Mouse (Mus musculus) stomach, embryonic 15.5 days (tissue): ENCODE results near the gene Psma6. TPM values are rescaled to one million over a fixed set of nuclear protein-coding genes. Genes with fewer than 3 reads are reported as not detected.
A peak's percentile ranks its signal among the peaks of the same experiment; 100 is the strongest.

Experiments used
- ATAC-seq: fragments of 200-750 bp; cut with Nextera tagmentation; 2 replicates; pipeline ENCODE4 v1.8.0; 2017; ENCODE audit warnings: low read depth, moderate number of reproducible peaks, moderate TSS enrichment; ENCODE audit not compliant: insufficient read depth, low FRiP score
- H3K27ac ChIP-seq: fragments of 300-500 bp; sonication (generic); 2 replicates; pipeline ENCODE4 v1.5.1; 2015; ENCODE audit warnings: mild to moderate bottlenecking, inconsistent platforms
- H3K27me3 ChIP-seq: fragments of 300-500 bp; sonication (generic); replicated peaks from 2 replicates; pipeline ENCODE4 v1.6.1; 2015; ENCODE audit warnings: inconsistent platforms
- H3K36me3 ChIP-seq: fragments of 300-500 bp; sonication (generic); 2 replicates; pipeline ENCODE4 v1.6.1; 2015; ENCODE audit warnings: inconsistent platforms
- H3K4me1 ChIP-seq: fragments of 300-500 bp; sonication (generic); 2 replicates; pipeline ENCODE4 v1.6.1; 2015; ENCODE audit warnings: inconsistent platforms
- H3K4me2 ChIP-seq: fragments of 300-500 bp; sonication (generic); 2 replicates; pipeline ENCODE4 v1.6.1; 2015; ENCODE audit warnings: mild to moderate bottlenecking, inconsistent platforms
- H3K4me3 ChIP-seq: fragments of 300-500 bp; sonication (generic); replicated peaks from 2 replicates; pipeline ENCODE4 v1.5.1; 2015; ENCODE audit warnings: inconsistent platforms
- H3K9ac ChIP-seq: fragments of 300-500 bp; sonication (generic); 2 replicates; pipeline ENCODE4 v1.6.1; 2015; ENCODE audit warnings: inconsistent platforms
- H3K9me3 ChIP-seq: fragments of 300-500 bp; sonication (generic); 2 replicates; pipeline ENCODE4 v1.6.1; 2016; ENCODE audit warnings: inconsistent platforms
- WGBS: fragments of 180-500 bp; shearing (Covaris S2); methylation state at CpG from one replicate; pipeline ENCODE4 v1.1.7; 2015; 5-methylcytosine and 5-hydroxymethylcytosine counted together
- polyA plus RNA-seq: library from polyadenylated mRNA; unstranded; fragments of >200 nt; fragmentation: Nextera tagmentation; extraction: Ambion mirVana; gene quantifications from 2 replicates; pipeline ENCODE4 v1.2.1, GENCODE M21; 2015

Psma6 gene
- polyA plus RNA-seq, 1 experiment from 2014 or later: 392 TPM

GRCm38 (mm10) chr12:55460900-55461299 lies 76.9 kb downstream of the Psma6 start:
- H3K27me3 ChIP-seq: no peaks in the 10 kb centered on the region
- WGBS: 45% methylated on average over 4 of the region's 4 CpGs
- ATAC-seq: no peak
- H3K4me1 ChIP-seq: peaks cover 38% of the 10 kb centered on the region
- H3K36me3 ChIP-seq: no peaks in the 10 kb centered on the region
- no peaks in the 10 kb centered on the region for H3K9me3 ChIP-seq
- H3K4me3 ChIP-seq: no peak overlapping the region
- peak overlapping the region; percentile 78 for H3K27ac ChIP-seq
- H3K9ac ChIP-seq: no peak overlapping the region
- no peak overlapping the region for H3K4me2 ChIP-seq

DNA sequence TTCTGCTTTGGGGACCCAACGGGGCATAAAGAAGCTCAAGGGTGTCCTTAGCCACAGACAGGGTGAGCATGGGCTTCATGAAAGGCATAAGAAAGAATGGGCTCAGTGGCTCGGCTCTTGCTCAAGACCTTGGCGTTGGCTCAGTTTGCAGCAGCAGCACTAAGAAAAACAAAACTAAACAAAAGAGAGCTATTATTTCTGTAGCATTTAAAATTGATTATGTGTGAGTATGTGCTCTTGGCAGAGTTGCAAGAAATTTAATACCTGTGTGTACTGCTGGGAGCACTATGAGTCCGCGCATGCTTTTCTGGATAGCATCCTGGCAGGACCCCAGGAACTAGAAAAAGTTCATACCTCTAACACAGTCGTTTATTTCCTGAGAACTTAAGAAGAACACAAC lies 77.7 kb downstream of the Psma6 start:
- Histone ChIP-seq H3K27me3 (no peaks in the 10 kb centered on the region), H3K4me1 (peaks cover 43% of the 10 kb centered on the region), H3K27ac (peak overlapping the region; percentile 78), H3K9ac (no peak overlapping the region), H3K36me3 (no peaks in the 10 kb centered on the region), H3K9me3 (no peaks in the 10 kb centered on the region), H3K4me3 (no peak overlapping the region), H3K4me2 (0 out of 2 replicates have a peak overlapping the region, but pooled peaks have one; percentile 24)
- peak; percentile 36; the same call in 1 of the 2 replicates for ATAC-seq
- 37% methylated on average over 6 of the region's 6 CpGs for WGBS

DNA sequence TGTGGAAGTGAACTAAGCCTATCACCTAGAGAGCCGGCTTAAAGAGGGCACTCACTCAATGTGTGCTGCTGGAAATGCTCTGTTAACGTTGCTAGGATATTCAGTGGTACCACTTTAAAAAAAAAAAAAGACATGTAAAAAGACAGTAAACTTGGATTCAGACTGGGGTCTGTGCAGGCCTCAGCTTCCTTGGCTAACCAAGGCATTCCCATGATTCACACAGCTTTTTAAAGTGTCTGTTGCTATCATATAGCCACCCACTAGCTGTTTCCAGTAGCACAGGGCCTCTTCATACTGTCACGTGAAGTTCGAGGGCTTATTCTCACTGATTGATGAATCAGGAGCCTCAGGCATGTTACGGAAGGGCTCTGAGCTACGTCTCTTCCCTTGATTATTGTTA lies 78.4 kb downstream of the Psma6 start:
- Histone ChIP-seq H3K27me3 (no peaks in the 10 kb centered on the region), H3K9ac (no peak overlapping the region), H3K4me1 (peaks cover 43% of the 10 kb centered on the region), H3K4me3 (no peak overlapping the region), H3K4me2 (no peak overlapping the region; the same call in 1 of the 2 replicates), H3K36me3 (no peaks in the 10 kb centered on the region), H3K27ac (peak overlapping the region; percentile 78), H3K9me3 (no peaks in the 10 kb centered on the region)
- 47% methylated on average over 6 of the region's 6 CpGs for WGBS
- no peak for ATAC-seq

GRCm38 (mm10) chr12:55463087-55463486 lies 79.1 kb downstream of the Psma6 start:
- Histone ChIP-seq H3K4me2 (no peak overlapping the region), H3K27me3 (no peaks in the 10 kb centered on the region), H3K4me1 (peaks cover 43% of the 10 kb centered on the region), H3K9ac (no peak overlapping the region), H3K9me3 (no peaks in the 10 kb centered on the region), H3K27ac (0 out of 2 replicates have a peak overlapping the region, but pooled peaks have one; percentile 12), H3K36me3 (no peaks in the 10 kb centered on the region), H3K4me3 (no peak overlapping the region)
- 84% methylated on average over 5 of the region's 5 CpGs for WGBS
- ATAC-seq: no peak

DNA sequence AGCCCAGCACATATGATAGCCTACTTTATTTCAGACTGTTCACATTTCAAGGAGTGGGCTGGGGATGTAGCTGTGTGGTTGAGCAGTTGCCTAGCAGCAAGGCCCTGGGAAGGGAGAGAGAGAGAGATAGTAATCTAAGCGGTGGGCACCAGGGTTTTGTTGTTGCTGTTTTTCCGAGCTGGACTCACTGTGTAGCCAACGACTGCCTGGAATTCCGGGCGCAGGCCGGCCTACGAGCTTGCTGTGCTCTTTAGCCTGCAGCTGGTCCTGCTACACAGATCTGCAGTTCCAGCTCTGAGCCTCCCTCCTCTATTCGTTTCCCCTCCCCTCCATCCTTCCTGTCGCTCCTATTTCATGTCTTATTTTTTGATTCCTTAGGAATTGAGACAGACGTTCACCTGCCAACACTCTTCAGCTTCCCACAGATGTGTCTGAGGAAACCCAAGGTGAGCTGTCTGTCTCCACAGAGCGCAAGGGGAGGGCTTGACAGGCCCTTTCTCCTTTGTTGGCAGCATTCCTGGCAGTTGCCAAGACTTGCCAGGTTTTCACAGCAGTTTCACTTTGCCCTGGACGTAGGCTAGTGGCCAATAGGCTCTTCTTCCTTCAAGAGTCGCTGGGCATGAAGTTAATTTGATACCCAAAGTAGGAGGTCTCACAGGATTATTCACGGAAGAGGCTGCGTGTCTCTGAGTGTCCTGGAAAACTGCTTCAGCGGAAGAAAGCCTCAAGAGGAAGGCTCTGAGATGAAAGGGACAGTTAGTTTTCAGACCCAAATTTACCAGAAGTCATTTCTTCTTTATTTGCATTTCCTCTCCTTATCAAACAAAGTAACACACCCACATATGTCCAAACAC lies 80.2 kb downstream of the Psma6 start:
- no peak overlapping the region for H3K9ac ChIP-seq
- peak overlapping the region; percentile 54 for H3K27ac ChIP-seq
- peak overlapping the region; percentile 24 for H3K4me2 ChIP-seq
- ATAC-seq: 0 out of 2 replicates have a peak, but pooled peaks have one; percentile 15
- WGBS: 18% methylated on average over 16 of the region's 16 CpGs
- H3K27me3 ChIP-seq: no peaks in the 10 kb centered on the region
- H3K4me1 ChIP-seq: peaks cover 43% of the 10 kb centered on the region
- no peak overlapping the region for H3K4me3 ChIP-seq
- no peaks in the 10 kb centered on the region for H3K9me3 ChIP-seq
- H3K36me3 ChIP-seq: no peaks in the 10 kb centered on the region

DNA sequence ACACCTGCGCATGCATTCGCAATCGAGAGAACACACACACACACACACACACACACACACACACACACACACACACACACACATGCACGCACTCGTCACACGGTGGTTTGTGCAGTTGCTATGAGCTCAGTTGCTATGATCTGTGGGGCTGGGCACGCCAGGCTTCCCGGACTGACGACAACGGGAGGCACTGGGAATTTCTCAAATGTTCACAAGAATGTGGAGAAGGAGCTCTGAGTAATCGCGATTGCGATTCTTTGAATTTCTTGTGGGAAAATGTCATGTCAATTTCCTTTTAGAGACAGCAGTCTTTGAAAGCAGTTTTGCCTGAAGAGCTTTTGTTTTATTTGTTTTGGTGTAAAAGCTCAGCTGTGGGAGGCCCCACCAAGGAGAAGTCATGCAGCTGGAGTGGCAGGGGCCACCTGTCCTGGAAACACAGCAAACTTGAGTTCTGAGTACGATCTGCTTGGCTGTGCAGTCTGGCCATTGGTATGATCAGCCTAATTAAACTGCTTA lies 80.9 kb downstream of the Psma6 start:
- H3K9ac ChIP-seq: no peak overlapping the region
- H3K4me2 ChIP-seq: peak overlapping the region; percentile 24
- 31% methylated on average over 14 of the region's 14 CpGs for WGBS
- H3K27ac ChIP-seq: peak overlapping the region; percentile 54
- H3K27me3 ChIP-seq: no peaks in the 10 kb centered on the region
- peaks cover 43% of the 10 kb centered on the region for H3K4me1 ChIP-seq
- ATAC-seq: no peak
- H3K4me3 ChIP-seq: no peak overlapping the region
- no peaks in the 10 kb centered on the region for H3K9me3 ChIP-seq
- no peaks in the 10 kb centered on the region for H3K36me3 ChIP-seq

- H3K27me3 ChIP-seq: no peaks in the 10 kb centered on the region
- H3K4me1 ChIP-seq: peaks cover 43% of the 10 kb centered on the region
- ATAC-seq: no peak
- H3K9ac ChIP-seq: no peak overlapping the region
- no peaks in the 10 kb centered on the region for H3K9me3 ChIP-seq
- H3K4me3 ChIP-seq: no peak overlapping the region; the same call in 1 of the 2 replicates
- H3K27ac ChIP-seq: 0 out of 2 replicates have a peak overlapping the region, but pooled peaks have one; percentile 44
- 74% methylated on average over 17 of the region's 17 CpGs for WGBS
- peak overlapping the region; percentile 32; the same call in 1 of the 2 replicates for H3K4me2 ChIP-seq
- H3K36me3 ChIP-seq: no peaks in the 10 kb centered on the region
Observed at GRCm38 (mm10) chr12:55465401-55465983, 81.5 kb downstream of the Psma6 start.

DNA sequence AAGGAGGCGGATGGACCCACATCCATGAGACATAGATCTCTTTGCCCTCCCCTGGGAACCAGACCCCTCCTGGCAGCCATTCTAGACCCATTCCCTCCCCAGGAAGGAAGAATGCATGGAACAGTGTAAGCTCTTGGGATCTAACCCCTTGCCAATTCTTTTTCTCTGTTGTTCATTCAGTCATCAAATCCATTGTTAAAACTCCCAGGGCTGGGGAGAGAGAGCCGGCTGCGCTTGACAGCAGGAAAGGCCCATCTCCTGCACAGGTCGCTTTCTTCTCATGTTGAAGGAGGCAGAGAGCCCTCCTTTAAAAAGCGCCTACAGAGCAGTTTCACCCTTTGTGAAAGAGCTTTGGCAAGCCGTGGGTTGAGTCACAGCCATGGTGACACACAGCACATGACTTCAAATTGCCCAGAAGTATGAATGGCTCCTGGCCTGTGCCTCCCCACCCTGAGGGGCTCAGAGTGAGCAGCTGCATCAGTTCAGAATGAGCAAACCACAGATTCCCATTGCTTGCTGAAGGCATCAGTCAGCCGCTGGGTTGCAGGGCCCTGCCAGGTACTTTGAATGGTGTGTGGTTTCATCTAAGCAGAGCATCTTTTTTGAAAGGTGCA lies 82.2 kb downstream of the Psma6 start:
- H3K4me3 ChIP-seq: no peak overlapping the region
- no peaks in the 10 kb centered on the region for H3K36me3 ChIP-seq
- no peak overlapping the region for H3K4me2 ChIP-seq
- no peak overlapping the region for H3K9ac ChIP-seq
- 63% methylated on average over 7 of the region's 7 CpGs for WGBS
- H3K9me3 ChIP-seq: no peaks in the 10 kb centered on the region
- H3K4me1 ChIP-seq: peaks cover 38% of the 10 kb centered on the region
- peak overlapping the region; percentile 44; the same call in 1 of the 2 replicates for H3K27ac ChIP-seq
- ATAC-seq: no peak
- no peaks in the 10 kb centered on the region for H3K27me3 ChIP-seq

GRCm38 (mm10) chr12:55466816-55467215 lies 82.8 kb downstream of the Psma6 start:
- H3K27ac ChIP-seq: peak overlapping the region; percentile 44; the same call in 1 of the 2 replicates
- H3K4me3 ChIP-seq: no peak overlapping the region
- no peaks in the 10 kb centered on the region for H3K27me3 ChIP-seq
- H3K9me3 ChIP-seq: no peaks in the 10 kb centered on the region
- H3K4me1 ChIP-seq: peaks cover 32% of the 10 kb centered on the region
- ATAC-seq: no peak
- 59% methylated on average over 5 of the region's 5 CpGs for WGBS
- no peaks in the 10 kb centered on the region for H3K36me3 ChIP-seq
- H3K9ac ChIP-seq: no peak overlapping the region
- H3K4me2 ChIP-seq: no peak overlapping the region

DNA sequence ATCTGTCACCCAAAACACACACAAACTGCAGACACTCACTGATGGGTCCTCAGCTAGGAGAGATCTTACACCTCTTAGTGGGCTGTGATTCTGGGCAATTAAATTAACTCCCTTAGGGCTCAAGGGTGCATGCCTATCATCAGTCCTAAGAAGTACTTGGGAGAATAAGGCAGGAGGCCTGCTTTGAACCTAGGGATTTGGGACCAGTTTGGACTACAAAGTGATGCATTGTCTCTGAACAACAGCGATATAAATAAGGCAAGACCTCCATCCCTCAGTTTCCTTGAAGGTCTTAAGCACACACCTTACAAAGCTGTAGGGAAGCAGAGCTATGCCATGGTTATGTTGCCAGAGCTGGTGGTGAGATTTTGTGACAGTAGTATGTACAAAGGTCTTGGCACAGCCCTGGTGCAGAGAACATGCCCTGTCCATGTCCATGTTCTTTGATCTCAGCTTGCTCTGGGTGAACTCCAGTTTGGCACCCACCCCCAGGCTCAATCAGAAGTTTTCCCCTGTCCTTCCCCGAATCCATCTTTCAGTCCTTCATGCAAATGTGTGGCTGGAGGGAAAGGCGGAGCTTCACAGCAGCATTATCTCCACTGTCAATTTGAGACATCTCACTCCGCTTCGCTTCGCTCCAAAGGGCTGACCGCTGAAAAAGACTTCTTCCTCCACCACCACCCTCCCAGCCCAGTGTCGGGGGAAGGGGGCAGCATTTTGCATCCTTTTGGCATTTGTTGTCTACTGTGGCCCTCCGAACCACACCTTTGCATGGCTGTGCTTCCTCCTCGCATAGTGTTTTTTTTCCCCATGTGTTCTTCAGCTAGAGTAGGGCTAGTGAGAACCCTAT lies 83.5 kb downstream of the Psma6 start:
- no peak for ATAC-seq
- peaks cover 29% of the 10 kb centered on the region for H3K4me1 ChIP-seq
- 63% methylated on average over 10 of the region's 10 CpGs for WGBS
- H3K4me3 ChIP-seq: no peak overlapping the region
- H3K4me2 ChIP-seq: no peak overlapping the region
- no peak overlapping the region for H3K9ac ChIP-seq
- no peaks in the 10 kb centered on the region for H3K36me3 ChIP-seq
- H3K27me3 ChIP-seq: no peaks in the 10 kb centered on the region
- H3K27ac ChIP-seq: no peak overlapping the region
- no peaks in the 10 kb centered on the region for H3K9me3 ChIP-seq
